Mouse (Mus musculus) spleen, adult 2 months (tissue): Measurements from ENCODE around the gene Lrrc47.

Experiments
- CTCF ChIP-seq: fragments of 200-500 bp; IDR thresholded peaks from 2 replicates; pipeline ENCODE4 v1.5.1; 2011; ENCODE audit warnings: mild to moderate bottlenecking, inconsistent platforms; ENCODE audit not compliant: insufficient read depth, insufficient read length, insufficient replicate concordance; ENCODE audit errors: extremely low read depth
- POLR2A ChIP-seq: fragments of 200-500 bp; IDR thresholded peaks from 2 replicates; pipeline ENCODE4 v1.6.1; 2011; ENCODE audit warnings: low read depth, low read length, inconsistent platforms

- TF ChIP-seq CTCF (no peak), POLR2A (no peak)
These were observed 10.9 kb downstream of the Lrrc47 start for GRCm38 (mm10) chr4:154022407-154022806.
